Mouse (Mus musculus): ENCODE results near the gene Mzf1.
"Not testable (repeated sequence)": the region's sequence is repeated elsewhere in the genome, so short reads cannot be mapped to it uniquely, and the experiment has no call there.

Gene Mzf1

DNA sequence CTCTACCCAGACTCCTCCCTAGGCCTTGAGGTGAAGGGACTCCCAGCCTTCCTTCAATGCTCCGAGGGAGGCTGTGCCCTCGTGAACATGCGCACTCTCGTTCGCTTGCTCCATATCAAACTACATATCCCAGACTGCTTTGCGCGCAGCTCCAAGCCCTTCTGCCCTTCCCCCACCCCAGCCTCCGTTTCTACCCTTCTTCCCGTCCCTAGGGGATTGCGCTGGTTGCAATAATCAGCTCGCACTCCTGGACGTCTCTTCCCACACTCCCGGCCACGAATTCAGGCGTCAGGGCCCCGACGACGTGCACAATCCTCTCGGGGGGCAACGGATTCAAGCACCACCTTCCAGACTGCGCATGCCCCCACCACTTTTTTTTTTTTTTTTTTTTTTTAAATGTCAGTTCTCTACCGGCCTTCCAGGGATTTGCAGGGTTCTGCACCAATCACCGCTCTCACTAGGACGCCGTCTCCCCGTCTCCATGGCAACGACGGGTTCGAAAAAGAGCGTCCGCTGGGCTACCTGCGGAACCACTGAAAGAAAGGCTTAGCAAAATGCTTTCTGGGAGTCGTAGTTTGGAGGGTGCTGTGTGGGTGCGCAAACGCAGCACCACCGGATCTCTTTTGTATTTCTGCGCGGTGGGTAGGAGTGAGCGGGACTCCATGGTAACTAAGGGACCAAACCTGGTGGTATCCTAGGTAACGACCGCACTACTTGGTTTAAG is at the start of gene Mzf1:
TSS of gene Mzf1 (minus strand) at position 478 of the 724 bp plus-strand sequence.
- no peak for DNase-seq (ENCODE audit: extremely low read depth, insufficient read length, low spot score)

DNA sequence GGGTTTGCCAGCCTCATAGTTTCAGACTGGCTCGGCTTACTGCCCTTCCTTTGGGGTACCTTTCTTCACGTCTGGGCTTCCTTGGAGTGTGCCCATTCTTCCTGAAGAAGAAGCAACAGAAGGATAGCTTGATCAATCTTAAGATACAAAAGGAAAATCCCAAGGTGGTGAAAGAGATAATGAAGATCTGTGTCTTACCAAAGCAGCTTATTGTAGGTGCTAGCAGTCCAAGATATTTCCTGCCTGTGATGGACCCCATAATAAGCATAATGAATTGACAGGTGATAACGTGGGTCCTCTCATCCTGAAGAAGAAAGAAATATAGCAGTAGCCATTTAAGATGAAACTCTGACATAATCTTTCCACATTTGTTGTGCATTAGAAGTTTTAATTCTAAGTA is 40.5 kb upstream of the Mzf1 start, which contains the start of gene Vmn1r85:
TSS of gene Vmn1r85 (minus strand) at position 101 of the 400 bp plus-strand sequence.
- DNase-seq (ENCODE audit: extremely low read depth, insufficient read length, low spot score): no peak

DNA sequence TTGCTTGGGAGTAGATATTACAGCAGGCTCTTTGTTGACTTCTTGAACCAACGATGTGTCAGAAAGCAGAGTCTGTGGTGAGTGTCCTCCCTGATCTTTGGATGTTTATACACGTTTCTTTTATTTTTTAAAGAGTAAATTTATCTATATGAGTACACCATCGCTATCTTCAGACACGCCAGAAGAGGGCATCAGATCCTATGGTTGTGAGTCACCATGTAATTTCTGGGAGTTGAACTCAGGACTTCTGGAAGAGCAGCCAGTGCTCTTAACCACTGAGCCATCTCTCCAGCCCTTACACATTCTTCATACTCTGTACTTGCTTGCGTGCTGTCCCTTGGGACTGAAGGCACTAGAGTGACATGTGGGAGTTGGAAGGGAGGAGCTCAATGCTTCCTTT is 17.7 kb upstream of the Mzf1 start:
- no peak for DNase-seq (ENCODE audit: extremely low read depth, insufficient read length, low spot score)

DNA sequence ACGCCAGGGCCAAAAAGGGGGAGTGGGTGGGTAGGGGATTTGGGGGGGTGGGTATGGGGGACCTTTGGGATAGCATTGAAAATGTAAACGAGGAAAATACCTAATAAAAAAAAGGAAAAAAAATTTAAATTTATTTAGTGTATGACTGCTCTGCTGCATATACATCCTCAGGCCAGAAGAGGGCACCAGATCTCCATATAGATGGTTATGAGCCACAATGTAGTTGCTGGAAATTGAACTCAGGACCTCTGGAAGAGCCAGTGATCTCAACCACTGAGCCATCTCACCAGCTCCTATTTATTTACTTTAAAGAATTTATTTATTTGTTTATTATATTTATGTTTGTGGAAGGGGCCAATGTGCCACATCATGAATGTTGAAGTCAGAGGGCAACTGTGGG is 8.8 kb upstream of the Mzf1 start:
- DNase-seq (ENCODE audit: extremely low read depth, insufficient read length, low spot score): not testable (repeated sequence)

DNA sequence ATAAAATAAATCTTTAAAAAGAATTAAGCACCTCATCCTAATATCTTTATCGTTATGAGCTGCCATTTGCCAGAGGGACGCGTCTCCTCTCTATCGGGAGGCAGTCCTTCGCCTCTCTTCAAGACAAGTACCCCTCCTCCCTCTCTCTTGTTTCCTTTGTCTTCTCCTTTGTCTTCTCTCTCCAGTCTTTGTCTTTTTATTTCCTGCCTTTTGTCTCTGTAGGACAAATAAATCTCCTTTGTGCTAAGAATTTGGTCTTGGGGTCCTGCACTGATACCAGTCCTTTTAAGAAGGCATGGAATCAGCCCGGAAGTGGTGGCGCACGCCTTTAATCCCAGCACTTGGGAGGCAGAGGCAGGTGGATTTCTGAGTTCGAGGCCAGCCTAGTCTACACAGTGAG is 5.0 kb upstream of the Mzf1 start:
- no peak for DNase-seq (ENCODE audit: extremely low read depth, insufficient read length, low spot score)

DNA sequence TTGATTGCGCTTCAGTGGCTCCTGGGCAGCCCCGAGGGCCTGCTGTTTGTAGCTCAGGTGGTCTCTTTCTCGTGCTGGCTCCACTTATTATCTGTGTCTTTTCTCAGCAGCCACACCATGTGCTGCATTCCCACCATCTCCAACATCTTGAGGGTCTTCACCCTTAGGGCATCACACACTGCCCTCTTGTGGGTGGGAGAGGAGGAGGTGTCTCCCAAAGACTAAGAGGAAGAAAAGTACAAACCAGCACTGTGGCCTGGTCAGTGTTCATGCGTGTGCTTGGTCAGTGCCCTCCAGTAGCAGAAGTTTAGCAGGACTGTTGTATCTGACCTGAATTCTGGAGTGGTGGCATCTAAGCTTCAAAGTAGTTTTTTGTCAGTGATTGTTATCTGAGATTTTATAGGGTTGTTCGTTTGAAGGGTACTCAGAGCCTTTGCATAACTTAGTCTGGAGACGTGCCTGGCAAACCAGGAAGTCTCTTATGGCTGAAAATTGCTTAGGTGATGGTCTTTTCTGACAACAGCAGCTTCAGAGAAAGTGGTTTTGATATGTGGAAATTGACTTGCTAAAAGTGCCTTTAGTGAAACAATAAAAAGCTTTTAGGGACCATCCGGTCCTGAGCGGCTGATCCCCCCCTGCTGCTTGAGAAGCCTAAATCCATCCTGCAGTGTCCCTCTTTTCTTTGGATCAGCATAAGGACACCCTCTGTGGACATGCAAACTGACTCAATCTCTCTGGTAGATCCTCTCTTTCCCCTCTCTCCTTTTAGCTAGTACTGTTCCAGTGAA is 2.5 kb upstream of the Mzf1 start:
- no peak for DNase-seq (ENCODE audit: extremely low read depth, insufficient read length, low spot score)

DNA sequence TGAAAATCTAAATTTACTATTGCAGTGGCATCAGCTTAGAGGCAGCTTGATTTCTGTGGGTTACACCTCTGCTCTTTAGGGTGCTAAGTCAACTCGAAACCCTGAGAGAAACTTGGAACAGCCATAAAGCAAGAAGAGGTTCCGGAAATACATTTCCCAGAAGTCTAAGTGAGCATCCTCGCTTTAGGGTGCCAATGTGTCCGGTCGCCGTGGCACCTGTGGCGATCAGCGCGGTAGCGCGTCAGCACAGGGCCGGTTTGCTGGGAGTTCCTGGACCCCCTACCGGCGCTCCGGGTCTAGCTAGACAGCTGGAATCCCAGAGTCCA is 640 bp downstream of the Mzf1 start:
- no peak for DNase-seq (ENCODE audit: extremely low read depth, insufficient read length, low spot score)

DNA sequence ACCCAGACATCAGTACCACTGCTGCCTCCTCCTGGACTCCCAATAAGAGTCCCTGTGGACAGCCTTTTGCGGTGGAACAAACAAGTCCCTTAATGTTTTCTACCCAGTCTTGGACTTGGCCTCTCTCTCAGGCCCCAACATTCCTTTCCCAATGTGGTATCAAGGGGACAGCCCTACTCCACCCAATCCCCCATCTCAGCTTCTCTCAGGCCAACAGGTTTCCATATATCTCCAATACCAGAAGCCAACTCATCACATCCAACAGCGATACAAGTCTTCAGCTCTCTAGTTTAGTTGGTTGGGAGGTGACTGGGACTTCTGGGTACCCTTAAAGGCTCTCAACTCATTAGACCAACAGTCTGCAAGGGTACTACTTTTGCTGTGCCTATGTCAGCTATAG is 1.1 kb downstream of the Mzf1 start:
- DNase-seq (ENCODE audit: extremely low read depth, insufficient read length, low spot score): no peak

DNA sequence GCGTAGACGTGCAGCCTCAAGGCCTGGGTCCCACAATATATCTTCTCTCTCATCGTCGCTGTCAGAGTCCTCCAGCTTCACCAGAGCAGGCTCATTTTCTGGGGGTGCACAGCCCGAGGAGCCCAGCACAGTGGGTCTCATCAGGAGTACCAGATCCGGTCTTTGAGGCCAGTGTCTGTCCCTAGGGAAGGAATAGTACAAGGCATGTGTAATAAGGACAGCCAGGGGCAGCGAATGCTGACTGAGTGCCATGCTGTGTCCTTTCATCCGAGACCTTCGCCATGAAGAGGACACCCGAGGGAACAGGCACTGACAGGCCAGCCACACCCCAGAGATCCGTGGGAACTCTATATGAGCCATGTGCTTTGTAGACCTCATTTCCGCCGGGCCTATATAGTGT is 1.6 kb downstream of the Mzf1 start:
- DNase-seq (ENCODE audit: extremely low read depth, insufficient read length, low spot score): no peak

DNA sequence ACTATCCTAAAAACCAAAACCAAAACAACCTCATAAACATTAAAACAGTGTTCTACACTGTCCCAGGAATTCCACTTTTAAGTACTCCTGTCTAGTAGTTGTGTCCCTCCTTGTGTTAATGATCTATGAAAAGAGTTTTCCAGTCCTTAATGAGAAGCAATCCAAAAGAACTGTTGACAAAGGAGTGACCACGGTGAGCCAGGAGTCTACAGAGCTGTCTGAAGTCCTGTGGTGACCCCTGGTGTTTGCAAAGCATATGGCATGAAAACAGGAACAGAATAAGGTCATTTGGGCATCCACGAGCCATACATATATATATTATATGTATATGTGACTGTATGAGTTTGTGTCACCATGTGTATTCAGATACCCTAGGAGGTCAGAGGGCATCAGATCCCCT is 8.5 kb downstream of the Mzf1 start:
- no peak for DNase-seq (ENCODE audit: extremely low read depth, insufficient read length, low spot score)

DNA sequence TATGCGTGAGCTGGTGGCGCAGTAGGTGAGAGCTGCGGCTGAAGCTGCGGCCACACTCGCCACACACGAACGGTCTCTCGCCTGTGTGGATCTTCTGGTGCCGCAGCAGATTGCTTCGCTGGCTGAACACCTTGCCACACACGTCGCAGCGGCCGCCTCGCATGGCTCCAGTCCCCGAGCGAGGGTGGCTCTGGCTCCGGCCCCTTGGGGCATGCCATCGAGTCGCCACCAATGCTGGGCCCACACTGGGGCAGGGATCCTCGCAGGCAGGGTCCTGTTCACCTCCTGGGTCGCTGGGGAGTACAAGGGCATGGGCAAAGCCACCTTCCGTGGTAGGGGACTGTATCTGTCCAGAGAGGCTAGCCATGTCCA is 10.3 kb downstream of the Mzf1 start:
- no peak for DNase-seq (ENCODE audit: extremely low read depth, insufficient read length, low spot score)

DNA sequence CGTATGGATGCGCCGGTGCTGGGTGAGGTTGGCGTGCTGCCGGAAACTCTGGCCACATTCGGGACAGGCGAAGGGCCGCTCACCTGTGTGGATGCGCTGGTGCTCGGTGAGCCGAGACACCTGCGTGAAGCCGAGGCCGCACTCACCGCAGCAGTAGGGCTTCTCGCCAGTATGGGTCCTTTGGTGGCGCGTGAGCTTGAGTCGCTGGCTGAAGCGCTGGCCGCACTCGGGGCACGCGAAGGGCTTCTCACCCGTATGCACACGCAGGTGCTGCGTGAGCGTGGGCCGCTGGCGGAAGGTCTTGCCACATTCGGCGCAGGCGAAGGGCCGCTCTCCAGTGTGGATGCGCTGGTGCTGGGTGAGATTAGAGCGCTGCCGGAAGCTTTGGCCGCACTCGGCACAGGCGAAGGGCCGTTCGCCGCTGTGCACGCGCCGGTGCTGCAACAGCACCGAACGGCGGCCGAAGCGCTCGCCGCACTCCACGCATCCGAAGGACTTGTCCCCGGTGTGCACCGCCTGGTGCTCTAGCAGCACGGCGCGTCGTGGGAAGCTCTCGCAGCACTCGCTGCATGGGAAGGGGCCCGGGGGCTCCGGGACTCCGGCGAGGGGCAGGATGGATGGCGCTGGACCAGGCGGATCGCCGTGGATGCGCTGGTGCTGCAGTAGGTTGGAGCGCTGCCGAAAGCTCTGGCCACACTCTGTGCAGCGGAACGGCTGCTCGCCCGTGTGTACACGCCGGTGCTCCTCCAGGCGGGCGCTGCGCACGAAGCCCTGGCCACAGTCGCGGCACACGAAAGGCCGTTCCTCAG is 10.9 kb downstream of the Mzf1 start:
- no peak for DNase-seq (ENCODE audit: extremely low read depth, insufficient read length, low spot score)

DNA sequence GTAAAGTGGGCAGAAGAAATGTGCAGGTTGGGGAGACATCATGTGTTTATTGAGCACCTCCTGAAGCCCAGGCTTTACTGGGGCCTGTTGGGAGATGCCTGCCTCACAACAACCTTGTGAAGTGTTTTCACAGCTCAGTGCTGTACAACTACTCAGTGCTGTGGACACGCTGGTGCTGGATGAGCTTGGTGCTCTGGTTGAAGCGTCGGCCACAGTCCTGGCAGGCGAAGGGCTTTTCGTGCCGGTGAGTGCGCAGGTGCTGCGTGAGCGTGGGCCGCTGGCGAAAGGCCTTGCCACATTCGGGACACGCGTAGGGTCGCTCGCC is 11.5 kb downstream of the Mzf1 start:
- no peak for DNase-seq (ENCODE audit: extremely low read depth, insufficient read length, low spot score)

DNA sequence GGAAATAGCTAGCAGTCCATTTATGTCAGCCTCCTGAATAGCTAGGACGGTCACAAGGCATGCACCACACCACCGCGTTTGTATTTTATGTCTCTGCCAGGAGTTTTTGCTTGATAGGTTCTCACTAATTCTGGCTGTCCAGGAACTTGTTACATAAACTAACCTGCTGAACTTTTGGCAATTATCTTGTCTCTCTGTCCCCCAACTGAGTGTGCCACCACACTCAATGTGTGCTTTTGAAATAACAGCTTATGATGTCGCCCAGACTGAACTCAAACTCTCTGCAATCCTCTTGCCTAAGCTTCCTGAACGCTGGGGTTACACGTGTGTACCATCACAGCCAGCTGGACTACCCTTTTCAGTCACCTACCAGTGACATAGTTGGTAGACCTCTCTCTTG is 12.1 kb downstream of the Mzf1 start:
- DNase-seq (ENCODE audit: extremely low read depth, insufficient read length, low spot score): no peak

DNA sequence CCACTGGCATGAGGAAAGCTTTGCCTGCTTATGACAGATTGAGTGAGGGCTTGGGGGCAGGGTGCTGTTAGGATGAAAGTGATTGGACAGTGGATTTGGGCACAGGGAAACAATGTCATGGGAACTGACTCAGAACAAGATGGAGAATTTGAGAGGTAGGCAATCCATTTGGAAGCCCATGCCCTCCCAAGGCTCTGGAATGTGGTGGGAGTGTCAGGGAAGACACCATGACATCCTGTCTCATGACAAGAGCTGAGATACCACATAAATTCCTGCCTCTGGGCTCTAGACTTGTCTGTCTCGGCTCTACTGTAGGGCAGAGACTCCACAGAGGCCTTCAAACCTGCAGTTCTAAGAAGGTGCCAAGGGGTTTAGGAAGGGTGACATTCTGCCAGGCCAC is 13.3 kb downstream of the Mzf1 start:
- DNase-seq (ENCODE audit: extremely low read depth, insufficient read length, low spot score): no peak

DNA sequence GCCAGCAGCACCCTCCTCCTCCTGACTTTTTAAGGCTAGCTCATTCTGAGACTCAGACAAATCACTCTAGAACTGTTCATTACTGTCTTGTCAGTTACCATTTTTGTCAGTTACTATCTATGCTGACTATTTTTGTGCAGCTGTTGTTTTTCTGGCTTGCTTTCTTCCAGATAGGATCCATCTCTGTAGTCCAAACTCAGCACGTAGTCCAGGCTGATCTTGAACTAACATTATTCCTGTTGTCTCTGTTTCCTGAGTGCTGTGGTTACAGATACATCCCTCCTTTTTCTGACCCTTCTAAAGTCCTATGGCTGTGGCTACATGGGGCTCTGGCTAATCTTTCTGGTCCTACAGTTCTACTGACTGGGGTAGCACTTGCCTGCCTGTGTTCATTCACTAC is 15.4 kb downstream of the Mzf1 start:
- DNase-seq (ENCODE audit: extremely low read depth, insufficient read length, low spot score): no peak

DNA sequence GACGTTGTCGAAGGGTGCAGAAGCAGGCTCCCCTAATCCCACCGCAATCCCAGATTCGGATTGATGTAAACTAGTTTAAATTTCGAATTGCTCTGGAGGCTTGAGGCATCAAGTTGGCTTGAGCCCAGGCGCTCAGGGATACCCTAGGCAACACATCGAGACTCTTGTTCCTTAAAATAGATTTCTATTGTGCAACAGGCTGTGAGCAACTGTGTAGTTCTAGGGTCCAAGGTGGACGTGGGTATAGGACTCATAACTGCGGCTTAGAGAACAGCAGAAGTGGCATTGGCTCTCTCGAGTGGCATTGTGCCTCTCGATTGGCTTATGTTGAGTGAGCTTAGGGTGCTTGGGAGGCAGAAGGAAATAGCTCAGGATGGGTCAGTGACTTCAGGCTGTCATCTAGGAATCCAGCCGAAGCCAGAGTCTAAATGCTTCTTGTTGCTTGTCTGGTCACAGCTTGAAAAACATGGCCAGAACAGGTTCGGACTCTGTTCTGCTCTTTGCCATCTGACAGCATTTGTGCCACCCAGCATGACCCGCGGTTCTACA is 15.9 kb downstream of the Mzf1 start:
- DNase-seq (ENCODE audit: extremely low read depth, insufficient read length, low spot score): peak; percentile 39

DNA sequence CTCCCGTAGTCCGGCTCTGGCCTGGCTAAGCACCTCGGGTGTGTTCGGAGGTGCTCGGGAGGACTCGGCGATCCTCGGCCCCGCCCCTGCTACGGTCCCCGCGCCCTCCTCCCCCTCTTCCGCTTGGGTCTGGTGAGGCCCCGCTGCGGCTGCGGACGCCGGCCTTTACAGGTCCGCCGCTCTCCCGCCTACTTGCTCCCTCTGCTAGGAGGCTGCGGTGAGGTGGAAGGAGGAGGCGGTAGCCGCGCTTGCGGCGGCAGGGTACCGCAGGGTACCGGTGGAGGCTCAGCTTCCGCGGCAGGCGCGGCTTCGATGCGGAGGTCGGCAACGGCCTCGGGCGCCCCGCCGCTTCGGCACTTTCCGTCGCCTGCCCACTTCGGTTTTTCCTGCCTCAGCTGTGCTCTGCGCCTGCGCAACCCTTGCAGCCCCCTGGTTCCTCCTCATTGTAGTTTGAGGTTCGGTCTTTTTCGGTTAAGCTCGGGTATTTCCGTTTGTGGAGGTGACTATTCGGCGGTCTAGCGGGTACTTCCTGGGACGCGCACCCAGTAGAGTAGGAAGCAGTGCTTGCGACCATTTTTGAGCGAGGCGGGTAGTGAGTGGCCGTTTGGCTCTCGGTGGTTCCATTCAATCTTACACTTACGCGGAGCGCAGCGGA is 16.5 kb downstream of the Mzf1 start, which contains the start of gene Ube2m:
TSS of gene Ube2m (minus strand) at position 375 of the 655 bp plus-strand sequence.
- peak; percentile 94 for DNase-seq (ENCODE audit: extremely low read depth, insufficient read length, low spot score)

DNA sequence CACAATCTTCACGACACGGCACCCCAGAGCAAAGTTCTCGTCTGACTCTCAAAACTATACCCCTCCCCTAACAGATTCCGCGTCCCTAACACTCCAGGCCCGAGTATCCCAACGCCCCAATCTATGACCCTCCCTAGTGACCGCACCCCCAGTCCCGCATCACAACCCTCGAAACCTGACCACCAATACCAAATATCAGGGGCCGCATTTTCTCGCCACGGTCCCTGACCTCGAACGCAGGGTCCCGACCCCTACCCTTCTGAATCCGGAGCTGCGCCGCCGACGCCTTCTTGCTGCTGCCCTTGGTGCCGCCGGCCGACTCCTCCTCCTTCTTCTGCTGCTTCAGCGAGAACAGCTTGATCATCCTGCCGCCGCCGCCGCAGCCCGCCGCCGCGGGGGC is 17.2 kb downstream of the Mzf1 start:
- no peak for DNase-seq (ENCODE audit: extremely low read depth, insufficient read length, low spot score)

DNA sequence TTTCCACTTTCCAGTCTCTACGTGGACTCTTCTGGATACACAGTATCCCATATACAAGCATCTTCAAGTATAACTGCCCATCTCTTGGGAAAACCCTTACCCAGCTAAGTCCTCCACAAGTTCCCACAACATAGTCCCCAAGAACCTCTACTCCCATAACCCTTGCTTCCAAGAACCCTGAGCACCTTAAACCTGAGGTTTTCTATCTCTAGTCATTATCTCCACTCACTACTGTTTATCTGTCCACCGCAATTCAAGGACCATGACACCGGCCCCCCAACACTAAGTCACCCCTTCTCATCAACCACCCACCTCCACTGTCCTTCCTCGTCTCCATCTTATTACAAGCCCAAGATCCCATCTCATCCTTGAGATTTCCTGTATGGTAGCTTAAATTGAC is 17.8 kb downstream of the Mzf1 start:
- no peak for DNase-seq (ENCODE audit: extremely low read depth, insufficient read length, low spot score)
